Mouse (Mus musculus) MEL (cell line): ENCODE results near the gene Cdx2.

Experiments used
- CTCF ChIP-seq, 3 experiments: IDR thresholded peaks in 2 of 3; conservative IDR thresholded peaks in 1 of 3; 2 replicates each; pipeline ENCODE4 v1.5.1; 2011 to 2012; ENCODE audit warnings: low read length in 3 of 3, low read depth in 2 of 3, mild to moderate bottlenecking in 2 of 3, improper control_type of control experiment in 1 of 3, inconsistent platforms in 1 of 3, mixed read lengths in 1 of 3, moderate library complexity in 1 of 3; ENCODE audit not compliant: control insufficient read depth in 1 of 3, insufficient read depth in 1 of 3, poor library complexity in 1 of 3, severe bottlenecking in 1 of 3
- POLR2A ChIP-seq, 2 experiments: IDR thresholded peaks; 2 replicates each; pipeline ENCODE4 v1.6.1; 2011 to 2012; ENCODE audit warnings: low read length in 2 of 2, mild to moderate bottlenecking in 2 of 2, control low read depth in 1 of 2, improper control_type of control experiment in 1 of 2, low read depth in 1 of 2, moderate library complexity in 1 of 2; ENCODE audit not compliant: control insufficient read depth in 1 of 2, insufficient read depth in 1 of 2, poor library complexity in 1 of 2
- ZC3H11A ChIP-seq: IDR thresholded peaks from 2 replicates; pipeline ENCODE4 v1.6.1; 2012; ENCODE audit warnings: low read depth, mild to moderate bottlenecking, inconsistent platforms, low read length, improper control_type of control experiment

- TF ChIP-seq ZC3H11A (no peak), CTCF (IDR thresholded peaks at IDR 0.05 in 2 of 3, conservative IDR thresholded peaks at IDR 0.05 in 1 of 3; ENCODE audit: control insufficient read depth in 1 of 3, insufficient read depth in 1 of 3, low read depth in 2 of 3, low read length in 3 of 3, poor library complexity in 1 of 3, severe bottlenecking in 1 of 3) (no peak), POLR2A (IDR thresholded peaks at IDR 0.05; ENCODE audit: control insufficient read depth in 1 of 2, insufficient read depth in 1 of 2, low read depth in 1 of 2, low read length in 2 of 2, poor library complexity in 1 of 2) (no peak)
Observed at GRCm38 (mm10) chr5:147272046-147272807, 34.8 kb downstream of the Cdx2 start.
